Mouse (Mus musculus): ENCODE measurements around the gene Prok2. TPM values are rescaled to one million over a fixed set of nuclear protein-coding genes. Genes with fewer than 3 reads are reported as not detected.

The Prok2 gene
- polyA plus RNA-seq, 1 experiment from 2014 or later: not detected

DNA sequence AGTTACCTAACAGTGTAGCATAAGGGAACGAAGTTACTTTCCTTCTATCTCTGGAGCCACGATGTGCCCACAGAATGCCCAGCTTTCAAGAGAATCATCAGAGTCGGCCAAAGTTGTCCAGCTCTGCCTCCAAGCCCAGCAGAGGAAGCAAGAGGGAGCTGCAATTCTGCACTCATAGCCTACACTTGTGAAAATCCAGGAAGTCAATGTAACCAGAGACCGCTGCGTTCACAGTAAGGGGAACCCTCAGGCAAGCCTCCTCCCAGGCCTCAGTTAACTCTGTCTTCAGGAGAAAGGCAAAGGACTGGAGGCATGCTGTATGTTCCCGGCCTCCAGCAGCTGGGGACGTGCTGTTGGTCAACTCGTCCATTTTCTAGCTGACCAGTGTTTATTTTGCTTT lies 58.9 kb downstream of the Prok2 start:
- Histone ChIP-seq H3K9ac (ENCODE audit: low read depth, low read length) (no peak overlapping the region), H3K4me2 (peak overlapping the region; percentile 91), H3K36me3 (ENCODE audit: control insufficient read depth, insufficient read depth, low read length) (no peaks in the 10 kb centered on the region), H3K9me3 (ENCODE audit: control insufficient read depth, low read length) (no peaks in the 10 kb centered on the region), H3K4me1 (replicated peaks; ENCODE audit: control insufficient read depth, insufficient read depth, low read length) (peaks cover 3% of the 10 kb centered on the region; the same call in 1 of the 2 replicates), H3K27ac (ENCODE audit: low read depth, low read length) (no peak overlapping the region), H3K27me3 (replicated peaks; ENCODE audit: control insufficient read depth, insufficient read depth, low read length) (peaks cover 27% of the 10 kb centered on the region), H3K4me3 (ENCODE audit: low read depth, low read length) (no peak overlapping the region; the same call in 1 of the 2 replicates)
- DNase-seq (ENCODE audit: low spot score) (no peak), ATAC-seq (replicated peaks; ENCODE audit: low FRiP score) (no peak)
- 37% methylated on average over 8 of the region's 8 CpGs for WGBS

- no peaks in the 10 kb centered on the region for H3K9me3 ChIP-seq (ENCODE audit: control insufficient read depth, low read length)
- ATAC-seq (replicated peaks; ENCODE audit: low FRiP score) (peak; percentile 49), DNase-seq (ENCODE audit: low spot score) (peak; percentile 61)
- peak within 1 kb of the TSS; percentile 66 for H3K9ac ChIP-seq (ENCODE audit: low read depth, low read length)
- peak within 1 kb of the TSS; percentile 91 for H3K4me2 ChIP-seq
- peaks cover 27% of the 10 kb centered on the region for H3K27me3 ChIP-seq (replicated peaks; ENCODE audit: control insufficient read depth, insufficient read depth, low read length)
- H3K4me1 ChIP-seq (replicated peaks; ENCODE audit: control insufficient read depth, insufficient read depth, low read length): peaks cover 3% of the 10 kb centered on the region; the same call in 1 of the 2 replicates
- no peak within 1 kb of the TSS for H3K27ac ChIP-seq (ENCODE audit: low read depth, low read length)
- H3K36me3 ChIP-seq (ENCODE audit: control insufficient read depth, insufficient read depth, low read length): no peaks in the 10 kb centered on the region
- H3K4me3 ChIP-seq (ENCODE audit: low read depth, low read length): peak within 1 kb of the TSS; percentile 67
- WGBS: under 1% methylated on average over 64 of the region's 75 CpGs
Measured at GRCm38 (mm10) chr6:99666318-99667171, 59.6 kb downstream of the Prok2 start, which contains the start of the genes Eif4e3 and Gm20696. Gene Eif4e3 (minus strand): TSS chr6:99666771. Gene Gm20696 (minus strand): TSS chr6:99666797.

GRCm38 (mm10) chr6:99665457-99666317 lies 60.5 kb downstream of the Prok2 start:
- Histone ChIP-seq H3K36me3 (ENCODE audit: control insufficient read depth, insufficient read depth, low read length) (no peaks in the 10 kb centered on the region), H3K4me1 (replicated peaks; ENCODE audit: control insufficient read depth, insufficient read depth, low read length) (peaks cover 3% of the 10 kb centered on the region; the same call in 1 of the 2 replicates), H3K27me3 (replicated peaks; ENCODE audit: control insufficient read depth, insufficient read depth, low read length) (peaks cover 27% of the 10 kb centered on the region), H3K9me3 (ENCODE audit: control insufficient read depth, low read length) (no peaks in the 10 kb centered on the region), H3K9ac (ENCODE audit: low read depth, low read length) (peak overlapping the region; percentile 66), H3K4me3 (ENCODE audit: low read depth, low read length) (peak overlapping the region; percentile 67), H3K27ac (ENCODE audit: low read depth, low read length) (no peak overlapping the region), H3K4me2 (peak overlapping the region; percentile 91)
- ATAC-seq (replicated peaks; ENCODE audit: low FRiP score) (no peak), DNase-seq (ENCODE audit: low spot score) (no peak)
- WGBS: 24% methylated on average over 16 of the region's 16 CpGs

GRCm38 (mm10) chr6:99663232-99663631 lies 63.0 kb downstream of the Prok2 start:
- ATAC-seq (replicated peaks; ENCODE audit: low FRiP score) (no peak), DNase-seq (ENCODE audit: low spot score) (no peak)
- H3K9me3 ChIP-seq (ENCODE audit: control insufficient read depth, low read length): no peaks in the 10 kb centered on the region
- H3K36me3 ChIP-seq (ENCODE audit: control insufficient read depth, insufficient read depth, low read length): no peaks in the 10 kb centered on the region
- no peak overlapping the region for H3K9ac ChIP-seq (ENCODE audit: low read depth, low read length)
- WGBS: 69% methylated on average over 8 of the region's 8 CpGs
- H3K27me3 ChIP-seq (replicated peaks; ENCODE audit: control insufficient read depth, insufficient read depth, low read length): peaks cover 27% of the 10 kb centered on the region
- H3K4me2 ChIP-seq: no peak overlapping the region
- no peak overlapping the region for H3K4me3 ChIP-seq (ENCODE audit: low read depth, low read length)
- no peak overlapping the region for H3K27ac ChIP-seq (ENCODE audit: low read depth, low read length)
- H3K4me1 ChIP-seq (replicated peaks; ENCODE audit: control insufficient read depth, insufficient read depth, low read length): peaks cover 3% of the 10 kb centered on the region; the same call in 1 of the 2 replicates

Other genes with a start within 250 kb of the Prok2 start
- gene Foxp1, start 203.7 kb downstream of the Prok2 start, polyA plus RNA-seq (2014; fragmentation: Nextera tagmentation; extraction: Ambion mirVana): 62.1 and 67.8 TPM in 2 replicates
- 4.1 and 4.5 TPM in 2 replicates for gene Eif4e3, start 59.6 kb downstream of the Prok2 start, polyA plus RNA-seq (2014; fragmentation: Nextera tagmentation; extraction: Ambion mirVana)
- gene Gm20696, start 59.6 kb downstream of the Prok2 start, polyA plus RNA-seq (2014; fragmentation: Nextera tagmentation; extraction: Ambion mirVana): 2.0 and 2.4 TPM in 2 replicates
- gene Gpr27, start 33.7 kb downstream of the Prok2 start, polyA plus RNA-seq (2014; fragmentation: Nextera tagmentation; extraction: Ambion mirVana): 0.53 and 0.55 TPM in 2 replicates

Measured in liver, embryonic 11.5 days (tissue).